Mouse (Mus musculus) heart, adult 2 months (tissue): ENCODE results near the gene Arhgap31.

Experiments used
- CTCF ChIP-seq: fragments of 200-600 bp; IDR thresholded peaks from 2 replicates; pipeline ENCODE4 v1.8.1; 2022; ENCODE audit warnings: antibody characterized with exemption, mild to moderate bottlenecking, moderate library complexity
- EP300 ChIP-seq: fragments of 200-500 bp; IDR thresholded peaks from 2 replicates; pipeline ENCODE4 v1.6.1; 2011; ENCODE audit warnings: low read depth, low read length, control low read depth; ENCODE audit not compliant: insufficient read depth

DNA sequence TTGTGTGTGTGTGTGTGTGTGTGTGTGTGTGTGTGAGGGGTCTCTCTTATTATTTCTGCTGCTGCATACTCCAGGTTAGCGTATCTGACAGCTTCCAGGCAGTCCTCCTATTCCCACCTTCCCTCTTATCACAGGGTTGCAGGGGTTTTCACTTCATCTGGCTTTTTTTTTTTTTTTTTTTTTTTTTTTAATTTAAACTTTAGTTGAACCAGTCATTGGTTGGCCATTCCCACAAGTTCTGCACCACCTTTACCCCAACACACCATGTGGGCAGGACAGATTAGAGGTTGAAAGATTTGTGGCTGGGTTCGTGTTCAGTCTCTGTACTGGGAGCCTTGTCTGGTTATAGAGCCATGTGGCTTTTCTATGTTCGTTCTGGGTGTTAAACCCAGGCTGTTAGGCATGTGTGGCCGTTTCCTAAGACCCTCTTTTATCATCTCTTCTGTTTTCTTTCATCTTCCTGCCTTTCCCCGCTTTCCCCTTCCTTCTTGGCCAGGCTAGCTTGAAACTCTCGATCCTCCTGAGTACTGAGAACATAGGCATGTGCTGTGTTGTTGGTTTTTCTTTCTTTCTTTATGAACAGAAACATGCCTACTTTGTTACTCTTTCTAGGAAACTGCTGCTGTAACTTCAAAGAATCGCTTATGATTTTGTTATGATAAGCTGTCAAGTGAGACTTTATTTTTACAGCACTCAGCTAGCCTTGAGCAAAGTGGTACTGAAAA is 42.5 kb upstream of the Arhgap31 start:
- TF ChIP-seq CTCF: no peak
- no peak for TF ChIP-seq EP300
